Mouse (Mus musculus): ENCODE data around the gene Pts.

Gene Pts

GRCm38 (mm10) chr9:50530890-50531289 is 2.4 kb upstream of the Pts start:
- peak; percentile 63 for DNase-seq (ENCODE audit: low spot score)

- DNase-seq (ENCODE audit: low spot score), result no peak
Observed at GRCm38 (mm10) chr9:50527860-50528259, 664 bp downstream of the Pts start.

GRCm38 (mm10) chr9:50525585-50525984 is 2.9 kb downstream of the Pts start:
- DNase-seq (ENCODE audit: low spot score), result no peak

GRCm38 (mm10) chr9:50524936-50525335 is 3.6 kb downstream of the Pts start:
- no peak for DNase-seq (ENCODE audit: low spot score)

- no peak for DNase-seq (ENCODE audit: low spot score)
Observed at GRCm38 (mm10) chr9:50522574-50522973, 6.0 kb downstream of the Pts start.

- DNase-seq (ENCODE audit: low spot score), result no peak
Observed at GRCm38 (mm10) chr9:50521562-50521961, 7.0 kb downstream of the Pts start.

- no peak for DNase-seq (ENCODE audit: low spot score)
Observed at GRCm38 (mm10) chr9:50520748-50521147, 7.8 kb downstream of the Pts start.

- peak; percentile 60 for DNase-seq (ENCODE audit: low spot score)
Observed at GRCm38 (mm10) chr9:50518781-50519180, 9.7 kb downstream of the Pts start.

GRCm38 (mm10) chr9:50515462-50515861 is 13.1 kb downstream of the Pts start:
- DNase-seq (ENCODE audit: low spot score), result no peak

GRCm38 (mm10) chr9:50507570-50507969 is 21.0 kb downstream of the Pts start:
- DNase-seq (ENCODE audit: low spot score), result no peak

- DNase-seq (ENCODE audit: low spot score), result no peak
Observed at GRCm38 (mm10) chr9:50505405-50505804, 23.1 kb downstream of the Pts start.

GRCm38 (mm10) chr9:50502949-50503348 is 25.6 kb downstream of the Pts start:
- DNase-seq (ENCODE audit: low spot score), result no peak

GRCm38 (mm10) chr9:50500974-50501501 is 27.5 kb downstream of the Pts start:
- peak; percentile 79 for DNase-seq (ENCODE audit: low spot score)

GRCm38 (mm10) chr9:50500467-50500973 is 28.0 kb downstream of the Pts start:
- peak; percentile 28 for DNase-seq (ENCODE audit: low spot score)

GRCm38 (mm10) chr9:50499781-50500180 is 28.7 kb downstream of the Pts start:
- no peak for DNase-seq (ENCODE audit: low spot score)

GRCm38 (mm10) chr9:50498815-50499214 is 29.7 kb downstream of the Pts start:
- DNase-seq (ENCODE audit: low spot score), result no peak

- no peak for DNase-seq (ENCODE audit: low spot score)
Observed at GRCm38 (mm10) chr9:50497536-50497935, 31.0 kb downstream of the Pts start.

GRCm38 (mm10) chr9:50497076-50497475 is 31.4 kb downstream of the Pts start:
- DNase-seq (ENCODE audit: low spot score), result no peak

- no peak for DNase-seq (ENCODE audit: low spot score)
Observed at GRCm38 (mm10) chr9:50496546-50496945, 32.0 kb downstream of the Pts start.

- peak; percentile 31 for DNase-seq (ENCODE audit: low spot score)
Observed at GRCm38 (mm10) chr9:50496151-50496505, 32.4 kb downstream of the Pts start.

GRCm38 (mm10) chr9:50495405-50496150 is 32.9 kb downstream of the Pts start:
- DNase-seq (ENCODE audit: low spot score), result no peak

- DNase-seq (ENCODE audit: low spot score), result no peak
Observed at GRCm38 (mm10) chr9:50494311-50494710, 34.2 kb downstream of the Pts start, which contains the start of gene Plet1. Gene Plet1, plus strand, starts transcription at chr9:50494525.

- no peak for DNase-seq (ENCODE audit: low spot score)
Observed at GRCm38 (mm10) chr9:50493777-50494176, 34.7 kb downstream of the Pts start.

Data from retina, embryonic 14.5 days (tissue).